Mouse (Mus musculus) kidney, postnatal 14 days (tissue): ENCODE measurements at regions not wholly inside any gene's neighbourhood (a gene's known extent, or its start where the extent isn't known, plus 50 kb on each side); places are given as distances from the start of the nearest gene placed in this dataset.

Source experiments
- DNase-seq: peaks from one replicate; pipeline ENCODE4 v3.0.0; 2022; ENCODE audit warnings: mixed read lengths

GRCm38 (mm10) chr13:56021716-56022115, 114.4 kb downstream of the H2afy start:
- DNase-seq: no peak

GRCm38 (mm10) chr13:56014006-56014405, 122.2 kb downstream of the H2afy start:
- no peak for DNase-seq

- DNase-seq: peak; percentile 5
These were observed 125.7 kb downstream of the H2afy start for GRCm38 (mm10) chr13:56010416-56010815.

- DNase-seq: no peak
These were observed 129.3 kb downstream of the H2afy start for GRCm38 (mm10) chr13:56006827-56007226.

- no peak for DNase-seq
These were observed 130.4 kb downstream of the H2afy start for GRCm38 (mm10) chr13:56005746-56006145.

- peak; percentile 56 for DNase-seq
These were observed 132.3 kb downstream of the H2afy start for GRCm38 (mm10) chr13:56003724-56004393.

- DNase-seq: no peak
These were observed 140.9 kb downstream of the H2afy start for GRCm38 (mm10) chr13:55995255-55995654.

- DNase-seq: no peak
These were observed 141.7 kb downstream of the H2afy start for GRCm38 (mm10) chr13:55994460-55994859.

GRCm38 (mm10) chr13:55992699-55993098, 143.5 kb downstream of the H2afy start:
- no peak for DNase-seq

GRCm38 (mm10) chr13:55991216-55991615, 144.9 kb downstream of the H2afy start:
- no peak for DNase-seq

- no peak for DNase-seq
These were observed 146.0 kb downstream of the H2afy start for GRCm38 (mm10) chr13:55990186-55990585.

- DNase-seq: no peak
These were observed 146.8 kb downstream of the H2afy start for GRCm38 (mm10) chr13:55989401-55989800.

- no peak for DNase-seq
These were observed 149.4 kb upstream of the Pitx1 start for GRCm38 (mm10) chr13:55985396-55985795.

GRCm38 (mm10) chr13:55984772-55985171, 148.8 kb upstream of the Pitx1 start:
- DNase-seq: no peak

GRCm38 (mm10) chr13:55983851-55984250, 147.9 kb upstream of the Pitx1 start:
- no peak for DNase-seq

GRCm38 (mm10) chr13:55981041-55981440, 145.0 kb upstream of the Pitx1 start:
- no peak for DNase-seq

- DNase-seq: no peak
These were observed 141.9 kb upstream of the Pitx1 start for GRCm38 (mm10) chr13:55977902-55978301.

GRCm38 (mm10) chr13:55976911-55977381, 141.0 kb upstream of the Pitx1 start:
- no peak for DNase-seq

GRCm38 (mm10) chr13:55974105-55974504, 138.1 kb upstream of the Pitx1 start:
- no peak for DNase-seq

GRCm38 (mm10) chr13:55970687-55971086, 134.7 kb upstream of the Pitx1 start:
- no peak for DNase-seq

- no peak for DNase-seq
These were observed 133.5 kb upstream of the Pitx1 start for GRCm38 (mm10) chr13:55969473-55969872.

- DNase-seq: no peak
These were observed 131.2 kb upstream of the Pitx1 start for GRCm38 (mm10) chr13:55967151-55967550.

- peak; percentile 76 for DNase-seq
These were observed 127.1 kb upstream of the Pitx1 start for GRCm38 (mm10) chr13:55963005-55963620.

- DNase-seq: peak; percentile 30
These were observed 126.4 kb upstream of the Pitx1 start for GRCm38 (mm10) chr13:55962254-55962866.
